Mouse (Mus musculus) forebrain, embryonic 14.5 days (tissue): ENCODE data around the gene Trim41. TPM values are rescaled to one million over a fixed set of nuclear protein-coding genes. Genes with fewer than 3 reads are reported as not detected.

Source experiments
- ATAC-seq: fragments of 200-750 bp; cut with Nextera tagmentation; 2 replicates; pipeline ENCODE4 v1.8.0; 2017; ENCODE audit warnings: mild to moderate bottlenecking, moderate library complexity
- DNase-seq: peaks from one replicate; pipeline ENCODE4 v3.0.0-alpha.2; 2015; ENCODE audit warnings: low spot score
- H3K27ac ChIP-seq: fragments of 300-500 bp; sonication (generic); 2 replicates; pipeline ENCODE4 v1.5.1; 2014; ENCODE audit warnings: low read depth, mild to moderate bottlenecking, control low read depth, low read length, moderate library complexity
- H3K27me3 ChIP-seq: fragments of 300-500 bp; sonication (generic); replicated peaks from 2 replicates; pipeline ENCODE4 v1.6.1; 2014; ENCODE audit warnings: low read length, control low read depth, mixed read lengths; ENCODE audit not compliant: control insufficient read depth, insufficient read depth
- H3K36me3 ChIP-seq: fragments of 300-500 bp; sonication (generic); 2 replicates; pipeline ENCODE4 v1.6.1; 2014; ENCODE audit warnings: low read length, control low read depth; ENCODE audit not compliant: control insufficient read depth, insufficient read depth
- H3K4me1 ChIP-seq: fragments of 300-500 bp; sonication (generic); 2 replicates; pipeline ENCODE4 v1.6.1; 2014; ENCODE audit warnings: antibody characterized with exemption, low read length, control low read depth; ENCODE audit not compliant: control insufficient read depth, insufficient read depth
- H3K4me2 ChIP-seq: fragments of 300-500 bp; sonication (generic); 2 replicates; pipeline ENCODE4 v1.6.1; 2014; ENCODE audit warnings: mild to moderate bottlenecking, control low read depth, low read length
- H3K4me3 ChIP-seq: fragments of 300-500 bp; sonication (generic); 2 replicates; pipeline ENCODE4 v1.5.1; 2014; ENCODE audit warnings: low read depth, low read length, control low read depth
- H3K9ac ChIP-seq: fragments of 300-500 bp; sonication (generic); 2 replicates; pipeline ENCODE4 v1.6.1; 2014; ENCODE audit warnings: mild to moderate bottlenecking, low read length, control low read depth, moderate library complexity
- H3K9me3 ChIP-seq: fragments of 300-500 bp; sonication (generic); replicated peaks from 2 replicates; pipeline ENCODE4 v1.6.1; 2016; ENCODE audit warnings: low read length, control low read depth, mixed read lengths; ENCODE audit not compliant: control insufficient read depth
- WGBS: fragments of 180-500 bp; shearing (Covaris S2); extraction: QIAGEN DNeasy Blood & Tissue Kit; methylation state at CpG from one replicate; pipeline ENCODE4 v1.1.7; 2014; 5-methylcytosine and 5-hydroxymethylcytosine counted together
- polyA plus RNA-seq: library from polyadenylated mRNA; unstranded; fragments of >200 nt; fragmentation: Nextera tagmentation; extraction: Ambion mirVana; gene quantifications from 2 replicates; pipeline ENCODE4 v1.2.1, GENCODE M21; 2014

Gene Trim41
- 3.2 and 4.0 TPM in 2 replicates for polyA plus RNA-seq

DNA sequence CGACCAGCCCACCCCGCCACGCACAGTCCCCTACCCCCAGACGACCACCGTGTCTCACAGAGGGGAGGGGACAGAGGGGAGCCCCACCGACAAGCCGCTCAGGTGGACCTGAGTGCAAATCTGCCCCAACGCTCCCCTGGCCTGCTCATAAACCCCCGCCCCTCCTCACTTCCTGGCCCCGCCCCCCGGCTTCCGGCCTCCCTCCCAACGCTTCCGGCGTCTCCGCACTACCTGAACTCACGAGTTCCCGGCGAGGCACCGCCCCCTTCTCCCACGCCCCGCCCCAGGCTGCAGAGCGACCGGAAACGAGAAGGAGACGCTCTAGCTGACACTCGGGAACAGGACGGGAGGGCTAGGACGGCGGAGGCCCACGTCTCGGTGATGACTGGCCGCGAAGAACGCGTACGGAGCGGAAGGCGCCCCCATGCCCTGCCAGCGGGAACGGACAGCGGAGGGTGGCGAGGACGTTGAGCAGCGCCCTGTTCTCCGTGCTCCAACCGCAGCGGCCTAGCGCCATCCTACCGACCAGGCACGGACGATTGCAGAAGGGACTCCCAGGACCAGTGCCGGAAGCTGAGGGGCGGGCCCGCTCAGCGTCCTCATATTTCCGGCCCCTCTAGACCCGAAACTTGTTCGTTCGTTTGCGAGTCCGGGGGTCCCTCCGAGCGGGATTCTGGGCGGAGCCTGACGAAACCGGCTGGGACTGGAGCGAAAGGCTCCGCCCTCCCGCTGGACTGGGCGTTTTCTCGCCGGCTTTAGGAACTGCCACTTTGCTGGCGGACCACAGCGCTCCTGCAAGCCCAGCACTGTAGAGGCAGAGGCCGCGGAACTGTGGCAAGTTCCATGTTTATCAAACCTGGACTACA, at the start of gene Trim41:
Gene Trim41, minus strand, starts transcription at position 554 of the 866 bp plus-strand sequence.
- WGBS = under 1% methylated on average over 77 of the region's 77 CpGs
- H3K36me3 ChIP-seq = peaks cover 19% of the 10 kb centered on the region
- peaks cover 14% of the 10 kb centered on the region for H3K4me1 ChIP-seq
- ATAC-seq (peak; percentile 97), DNase-seq (peak; percentile 99)
- H3K9me3 ChIP-seq = no peaks in the 10 kb centered on the region
- H3K27ac ChIP-seq = peak within 1 kb of the TSS; percentile 85
- peak within 1 kb of the TSS; percentile 46 for H3K4me3 ChIP-seq
- peak within 1 kb of the TSS; percentile 83 for H3K9ac ChIP-seq
- no peaks in the 10 kb centered on the region for H3K27me3 ChIP-seq
- peak within 1 kb of the TSS; percentile 91 for H3K4me2 ChIP-seq

- Histone ChIP-seq H3K36me3 (no peaks in the 10 kb centered on the region), H3K9me3 (no peaks in the 10 kb centered on the region), H3K27ac (no peak overlapping the region), H3K9ac (no peak overlapping the region), H3K4me1 (peaks cover under 1% of the 10 kb centered on the region; the same call in 1 of the 2 replicates), H3K4me2 (no peak overlapping the region), H3K4me3 (no peak overlapping the region), H3K27me3 (no peaks in the 10 kb centered on the region)
- 93% methylated on average over 9 of the region's 9 CpGs for WGBS
- ATAC-seq (no peak), DNase-seq (no peak)
These were observed 49.3 kb upstream of the Trim41 start for GRCm38 (mm10) chr11:48866481-48866880.

DNA sequence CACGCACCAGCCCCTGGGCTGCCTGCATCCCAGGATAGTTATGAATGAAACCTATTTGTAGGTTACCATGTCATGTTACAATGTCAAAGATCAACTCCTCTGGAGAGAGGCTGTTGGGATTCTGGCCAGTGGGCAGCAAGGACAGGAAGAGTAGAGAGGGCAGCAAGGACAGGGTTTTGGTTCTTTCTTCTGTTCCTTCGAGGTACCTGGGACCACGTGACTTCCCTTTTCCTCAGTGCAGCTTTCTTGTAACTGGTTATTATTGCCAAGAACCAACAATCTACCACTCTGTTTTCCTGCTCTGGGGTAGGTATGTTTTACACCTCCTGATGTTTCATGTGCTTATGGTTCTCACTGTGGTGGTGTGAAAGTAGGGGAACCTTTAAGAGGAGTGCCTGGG, 46.7 kb upstream of the Trim41 start:
- no peak overlapping the region for H3K9ac ChIP-seq
- no peak overlapping the region for H3K4me2 ChIP-seq
- H3K9me3 ChIP-seq = no peaks in the 10 kb centered on the region
- no peak overlapping the region for H3K27ac ChIP-seq
- H3K4me3 ChIP-seq = no peak overlapping the region
- WGBS = 88% methylated on average over 3 of the region's 3 CpGs
- 0 out of 2 replicates have a peak, but pooled peaks cover 4% of the 10 kb centered on the region for H3K27me3 ChIP-seq
- DNase-seq = no peak
- no peaks in the 10 kb centered on the region for H3K4me1 ChIP-seq
- no peaks in the 10 kb centered on the region for H3K36me3 ChIP-seq
- ATAC-seq = no peak

DNA sequence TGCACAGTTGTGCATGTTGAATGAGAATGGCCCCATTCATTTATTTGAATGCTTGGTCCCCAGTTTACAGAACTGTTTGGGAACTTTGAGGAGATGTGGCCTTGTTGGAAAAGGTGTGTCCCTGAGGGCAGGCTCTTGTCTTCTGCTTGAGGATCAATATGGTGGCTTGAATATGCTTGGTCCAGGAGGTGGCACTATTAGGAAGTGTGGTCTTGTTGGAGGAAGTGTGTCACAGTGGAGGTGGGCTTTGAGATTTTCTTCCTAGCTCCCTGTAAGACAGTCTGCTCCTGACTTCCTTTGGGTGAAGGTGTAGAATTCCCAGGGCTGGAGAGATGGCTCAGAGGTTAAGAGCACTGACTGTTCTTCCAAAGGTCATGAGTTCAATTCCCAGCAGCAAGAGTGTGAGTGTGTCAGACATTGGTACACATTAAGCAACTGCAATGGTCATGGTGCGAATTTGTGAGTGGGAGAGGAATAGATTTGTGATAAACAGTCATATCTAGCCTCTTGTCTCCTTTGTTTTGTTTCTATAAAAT, 45.7 kb upstream of the Trim41 start:
- DNase-seq (no peak), ATAC-seq (no peak)
- no peak overlapping the region for H3K27ac ChIP-seq
- no peaks in the 10 kb centered on the region for H3K36me3 ChIP-seq
- H3K9me3 ChIP-seq = no peaks in the 10 kb centered on the region
- H3K4me2 ChIP-seq = no peak overlapping the region
- H3K4me3 ChIP-seq = no peak overlapping the region
- H3K4me1 ChIP-seq = peaks cover under 1% of the 10 kb centered on the region; the same call in 1 of the 2 replicates
- H3K27me3 ChIP-seq = 0 out of 2 replicates have a peak, but pooled peaks cover 4% of the 10 kb centered on the region
- H3K9ac ChIP-seq = no peak overlapping the region
- WGBS = 93% methylated on average over 1 of the region's 1 CpGs

- Histone ChIP-seq H3K27me3 (0 out of 2 replicates have a peak, but pooled peaks cover 4% of the 10 kb centered on the region), H3K4me2 (peak overlapping the region; percentile 89), H3K36me3 (no peaks in the 10 kb centered on the region), H3K4me1 (peaks cover 11% of the 10 kb centered on the region), H3K27ac (no peak overlapping the region), H3K4me3 (peak overlapping the region; percentile 36; the same call in 1 of the 2 replicates), H3K9ac (no peak overlapping the region), H3K9me3 (no peaks in the 10 kb centered on the region)
- peak; percentile 92 for DNase-seq
- WGBS = 0% methylated on average over 6 of the region's 6 CpGs
- ATAC-seq = no peak
These were observed 41.9 kb upstream of the Trim41 start for GRCm38 (mm10) chr11:48859014-48859413.

GRCm38 (mm10) chr11:48853474-48854180, 36.5 kb upstream of the Trim41 start:
- peak overlapping the region; percentile 62 for H3K9ac ChIP-seq
- no peak overlapping the region for H3K27ac ChIP-seq
- no peaks in the 10 kb centered on the region for H3K36me3 ChIP-seq
- H3K27me3 ChIP-seq = no peaks in the 10 kb centered on the region
- peak overlapping the region; percentile 89 for H3K4me2 ChIP-seq
- peak; percentile 88 for DNase-seq
- ATAC-seq = peak; percentile 67
- under 1% methylated on average over 31 of the region's 31 CpGs for WGBS
- H3K4me3 ChIP-seq = peak overlapping the region; percentile 49
- H3K9me3 ChIP-seq = no peaks in the 10 kb centered on the region
- H3K4me1 ChIP-seq = peaks cover 16% of the 10 kb centered on the region

GRCm38 (mm10) chr11:48852624-48853473, 35.7 kb upstream of the Trim41 start:
- Histone ChIP-seq H3K4me3 (peak overlapping the region; percentile 49), H3K4me2 (peak overlapping the region; percentile 89), H3K27me3 (no peaks in the 10 kb centered on the region), H3K9me3 (no peaks in the 10 kb centered on the region), H3K4me1 (peaks cover 15% of the 10 kb centered on the region), H3K9ac (peak overlapping the region; percentile 62), H3K27ac (no peak overlapping the region), H3K36me3 (no peaks in the 10 kb centered on the region)
- DNase-seq = no peak
- 8% methylated on average over 23 of the region's 23 CpGs for WGBS
- peak; percentile 8; the same call in 1 of the 2 replicates for ATAC-seq

GRCm38 (mm10) chr11:48852190-48852589, 35.0 kb upstream of the Trim41 start:
- H3K4me2 ChIP-seq = peak overlapping the region; percentile 89
- ATAC-seq = no peak
- no peaks in the 10 kb centered on the region for H3K9me3 ChIP-seq
- no peak overlapping the region for H3K27ac ChIP-seq
- no peaks in the 10 kb centered on the region for H3K36me3 ChIP-seq
- no peaks in the 10 kb centered on the region for H3K27me3 ChIP-seq
- H3K4me1 ChIP-seq = peaks cover 12% of the 10 kb centered on the region
- WGBS = 71% methylated on average over 4 of the region's 4 CpGs
- no peak for DNase-seq
- no peak overlapping the region for H3K4me3 ChIP-seq
- H3K9ac ChIP-seq = no peak overlapping the region
